ENCODE assay signal across 45 mouse cellular contexts in the genomic region with DNA sequence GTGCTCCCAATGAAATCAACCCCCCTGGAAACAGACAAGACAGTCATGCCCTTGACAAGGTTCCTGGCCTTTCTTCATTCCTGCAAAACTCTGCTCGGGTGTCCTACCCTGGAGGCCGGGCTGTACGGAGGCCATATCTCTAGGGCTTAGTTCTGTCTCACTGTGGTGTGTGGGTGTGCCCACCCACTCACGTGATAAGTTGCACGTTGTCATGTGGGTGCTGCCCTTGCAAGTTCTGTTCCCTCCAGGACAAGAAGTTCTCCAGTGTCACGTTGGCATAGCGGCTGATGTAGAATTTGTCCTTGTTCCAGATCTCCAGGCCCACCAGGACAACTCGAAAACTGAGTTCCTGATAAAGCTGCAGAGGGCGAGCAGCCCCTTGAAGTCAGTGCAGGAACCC. TPM values are rescaled to one million over a fixed set of nuclear protein-coding genes. Genes with fewer than 3 reads are reported as not detected.
"Had no signal": no experiment of that assay in that cellular context is flagged by ENCODE, and none has a peak within 500 bp of the region (broad histone marks: within the 10 kb centered on the region; RNA-seq: fewer than 3 reads in every experiment).

No protein-coding gene starts in this region.

- DNase-seq: left cerebral cortex, postnatal 4 days; liver; liver, embryonic 13.5 days; liver, postnatal 0 days; lung, adult 18-20 months; lung, adult 2 months; lung, embryonic 14.5 days; lung, postnatal 10 days; lung, postnatal 14 days; lung, postnatal 36 days; lung, postnatal 4 days; midbrain, embryonic 14.5 days had no signal

- H3K27me3 ChIP-seq: limb, embryonic 12.5 days; limb, embryonic 13.5 days; limb, embryonic 15.5 days; liver, embryonic 12.5 days; liver, embryonic 13.5 days; liver, embryonic 15.5 days; lung, embryonic 15.5 days; midbrain, embryonic 12.5 days; midbrain, embryonic 13.5 days; midbrain, embryonic 15.5 days had no signal

- H3K9ac ChIP-seq: limb, embryonic 12.5 days; limb, embryonic 13.5 days; limb, embryonic 15.5 days; liver, embryonic 12.5 days; liver, embryonic 13.5 days; liver, embryonic 14.5 days; liver, embryonic 15.5 days; liver, postnatal 0 days; lung, embryonic 14.5 days; lung, embryonic 15.5 days; midbrain, embryonic 12.5 days; midbrain, embryonic 13.5 days; midbrain, embryonic 15.5 days had no signal

- H3K4me3 ChIP-seq: left cerebral cortex, adult 2 months; limb, embryonic 10.5 days; limb, embryonic 12.5 days; limb, embryonic 13.5 days; limb, embryonic 15.5 days; liver, embryonic 12.5 days; liver, embryonic 13.5 days; liver, embryonic 15.5 days; lung, embryonic 15.5 days; megakaryocyte, embryonic 14.5 days; midbrain, embryonic 10.5 days; midbrain, embryonic 12.5 days; midbrain, embryonic 13.5 days; midbrain, embryonic 15.5 days; myocyte had no signal

- H3K4me1 ChIP-seq: limb, embryonic 12.5 days; limb, embryonic 13.5 days; limb, embryonic 15.5 days; liver, embryonic 12.5 days; lung, embryonic 15.5 days; midbrain, embryonic 10.5 days; midbrain, embryonic 12.5 days; midbrain, embryonic 13.5 days; midbrain, embryonic 15.5 days had no signal

- H3K9me3 ChIP-seq: limb, embryonic 10.5 days; limb, embryonic 12.5 days; limb, embryonic 13.5 days; limb, embryonic 15.5 days; liver, embryonic 12.5 days; liver, embryonic 13.5 days; liver, embryonic 15.5 days; lung, embryonic 15.5 days; megakaryocyte, embryonic 14.5 days; midbrain, embryonic 10.5 days; midbrain, embryonic 12.5 days; midbrain, embryonic 13.5 days; midbrain, embryonic 15.5 days had no signal

- H3K27ac ChIP-seq: left cerebral cortex, adult 2 months; limb, embryonic 10.5 days; limb, embryonic 12.5 days; limb, embryonic 13.5 days; limb, embryonic 15.5 days; liver, embryonic 12.5 days; liver, embryonic 13.5 days; liver, embryonic 14.5 days; liver, embryonic 15.5 days; lung, embryonic 15.5 days; midbrain, embryonic 10.5 days; midbrain, embryonic 12.5 days; midbrain, embryonic 13.5 days; midbrain, embryonic 15.5 days had no signal

- H3K36me3 ChIP-seq: limb, embryonic 15.5 days; liver, embryonic 12.5 days; liver, embryonic 13.5 days; liver, embryonic 15.5 days; lung, embryonic 15.5 days; midbrain, embryonic 12.5 days; midbrain, embryonic 15.5 days had no signal

RNA-seq across cellular contexts. Expression of a gene that starts 9.7 kb away (rescaled TPM):
- total RNA-seq: liver, adult 2 months; monocyte, adult 5-6 weeks had no signal
- polyA plus RNA-seq: liver, embryonic 11.5 days; liver, embryonic 12.5 days; liver, embryonic 13.5 days; liver, embryonic 14.5 days; liver, embryonic 15.5 days; liver, embryonic 16.5 days; liver, postnatal 0 days had no signal

RNA-seq across cellular contexts. Expression of a gene that starts 44.7 kb away (rescaled TPM):
- total RNA-seq: left cerebral cortex, adult 18-20 months; left cerebral cortex, adult 2 months; left cerebral cortex, adult 8-10 months; left cerebral cortex, postnatal 10 days; left cerebral cortex, postnatal 14 days; left cerebral cortex, postnatal 25 days; left cerebral cortex, postnatal 36 days; left cerebral cortex, postnatal 4 days; liver, adult 2 months; megakaryocyte progenitor cell, adult 5-6 weeks; megakaryocyte, adult 5-6 weeks; megakaryocyte-erythroid progenitor cell, adult 5-6 weeks; midbrain, postnatal 0 days; monocyte, adult 5-6 weeks had no signal
- polyA plus RNA-seq: limb, embryonic 11.5 days; liver, adult 2 months; liver, embryonic 11.5 days; liver, embryonic 12.5 days; liver, embryonic 13.5 days; liver, embryonic 14.5 days; liver, embryonic 15.5 days; liver, embryonic 16.5 days; liver, postnatal 0 days; lung, adult 2 months; lung, postnatal 0 days; midbrain, embryonic 11.5 days; midbrain, embryonic 12.5 days; midbrain, embryonic 13.5 days; midbrain, embryonic 14.5 days; midbrain, embryonic 15.5 days; midbrain, embryonic 16.5 days; midbrain, postnatal 0 days; myocyte had no signal
